Mouse (Mus musculus): ENCODE results near the gene Tgfa. TPM values are rescaled to one million over a fixed set of nuclear protein-coding genes. Genes with fewer than 3 reads are reported as not detected.

Tgfa gene
- not detected for total RNA-seq (2018; cell fraction: chromatin; rRNA removed)
- not detected for total RNA-seq (2018; cell fraction: cytosol; rRNA removed)
- total RNA-seq (2018; cell fraction: nucleus; rRNA removed): not detected
- not detected in 3 replicates for polyA plus RNA-seq (2018)

DNA sequence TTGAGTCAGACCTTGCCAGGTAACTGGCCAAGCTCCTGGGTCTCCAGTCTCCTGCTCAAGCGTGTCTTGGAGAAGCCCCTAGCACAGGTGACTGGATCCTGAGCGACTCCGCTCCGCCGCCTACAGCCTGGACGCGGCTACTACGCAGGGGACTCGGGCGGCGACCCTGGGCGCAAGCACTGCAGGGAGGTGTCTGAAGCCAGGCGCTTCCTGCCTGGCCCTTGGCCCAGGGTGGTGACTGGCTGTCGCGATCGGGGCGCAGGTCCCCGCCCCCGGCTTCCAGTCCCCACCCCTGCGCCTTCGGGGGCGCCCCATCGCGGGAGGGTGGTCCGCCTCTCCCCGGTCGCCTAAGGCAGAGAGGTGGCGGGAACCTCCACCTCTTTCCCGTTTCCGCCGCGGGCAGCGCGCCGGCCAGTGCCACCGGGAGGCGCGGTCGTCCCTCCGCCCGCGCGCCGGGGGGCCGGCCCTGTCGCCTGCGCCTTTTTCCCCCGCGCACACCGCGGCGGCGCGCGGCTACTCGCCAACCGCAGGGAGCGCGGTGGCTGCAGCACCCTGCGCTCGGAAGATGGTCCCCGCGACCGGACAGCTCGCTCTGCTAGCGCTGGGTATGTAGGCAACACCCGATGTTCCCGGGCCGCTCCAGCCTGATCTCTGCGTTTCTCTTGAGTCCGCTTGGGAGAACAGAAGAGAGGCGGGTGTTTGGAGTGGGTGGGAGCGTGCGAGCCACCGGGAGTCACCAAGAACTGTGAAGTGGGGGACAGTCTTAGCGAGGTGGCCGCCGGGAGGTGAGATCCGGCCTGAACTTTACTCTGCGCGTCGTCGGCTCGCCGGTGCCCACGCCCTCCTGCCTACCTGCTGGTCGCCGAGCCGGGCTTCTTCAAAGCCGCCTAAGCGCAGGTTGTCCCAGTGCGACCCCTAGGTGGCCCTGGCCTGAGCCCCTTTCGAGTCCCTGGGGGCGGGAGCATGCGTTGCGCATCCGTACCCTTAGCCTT lies at the start of gene Tgfa:
Gene Tgfa, plus strand, starts transcription at position 283 of the 992 bp plus-strand sequence.
- 1% methylated on average over 55 of the region's 97 CpGs for WGBS (ENCODE audit: missing documents)
- Histone ChIP-seq H3K4me3 (ENCODE audit: inconsistent target) (no peak within 1 kb of the TSS), H3K79me2 (ENCODE audit: inconsistent target) (no peaks in the 10 kb centered on the region), H3K36me3 (ENCODE audit: inconsistent target) (no peaks in the 10 kb centered on the region), H3K27ac (no peak within 1 kb of the TSS)

DNA sequence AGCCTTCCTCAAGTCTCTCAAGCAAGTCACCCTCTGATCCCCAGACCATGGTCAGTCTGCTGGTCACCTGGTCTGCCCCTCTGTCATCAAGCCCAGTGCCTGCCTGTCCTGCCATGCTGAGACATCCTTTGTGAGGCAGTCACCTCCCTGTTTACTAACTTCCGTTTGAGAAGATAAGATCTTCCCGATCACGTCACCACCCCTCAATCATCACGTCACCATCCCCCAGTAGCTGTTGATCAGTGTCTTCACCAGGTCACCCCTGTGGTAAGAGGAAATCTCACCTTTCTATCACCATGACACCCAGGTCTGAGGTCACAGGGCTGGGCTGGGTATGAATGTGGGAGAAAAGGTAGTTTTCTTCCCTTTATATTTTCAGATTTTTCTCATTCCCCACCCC lies 46.5 kb upstream of the Tgfa start:
- Histone ChIP-seq H3K27ac (no peak overlapping the region), H3K4me3 (ENCODE audit: inconsistent target) (no peak overlapping the region), H3K79me2 (ENCODE audit: inconsistent target) (no peaks in the 10 kb centered on the region), H3K36me3 (ENCODE audit: inconsistent target) (no peaks in the 10 kb centered on the region)
- 52% methylated on average over 4 of the region's 4 CpGs for WGBS (ENCODE audit: missing documents)

DNA sequence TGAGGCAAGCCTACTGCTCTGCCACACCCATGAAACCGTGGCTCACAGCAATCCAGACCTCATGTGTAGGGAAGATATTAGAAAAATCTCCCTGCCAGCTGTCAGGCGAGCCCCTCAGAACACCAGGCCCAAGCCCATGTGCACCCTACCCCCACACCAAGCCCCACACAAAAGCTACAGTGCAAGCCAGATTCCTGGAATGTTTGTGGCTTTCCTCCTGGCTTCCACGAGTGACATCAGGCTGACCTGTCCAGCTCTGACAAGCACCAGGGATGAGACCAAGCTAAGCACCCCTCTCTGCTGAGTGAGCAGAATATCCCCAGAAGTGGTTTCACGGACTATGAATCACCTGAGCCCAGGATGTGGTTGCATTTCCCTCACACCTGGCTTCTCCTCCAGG lies 46.0 kb upstream of the Tgfa start:
- no peaks in the 10 kb centered on the region for H3K79me2 ChIP-seq (ENCODE audit: inconsistent target)
- no peak overlapping the region for H3K27ac ChIP-seq
- WGBS (ENCODE audit: missing documents): 65% methylated on average over 4 of the region's 4 CpGs
- no peaks in the 10 kb centered on the region for H3K36me3 ChIP-seq (ENCODE audit: inconsistent target)
- no peak overlapping the region for H3K4me3 ChIP-seq (ENCODE audit: inconsistent target)

DNA sequence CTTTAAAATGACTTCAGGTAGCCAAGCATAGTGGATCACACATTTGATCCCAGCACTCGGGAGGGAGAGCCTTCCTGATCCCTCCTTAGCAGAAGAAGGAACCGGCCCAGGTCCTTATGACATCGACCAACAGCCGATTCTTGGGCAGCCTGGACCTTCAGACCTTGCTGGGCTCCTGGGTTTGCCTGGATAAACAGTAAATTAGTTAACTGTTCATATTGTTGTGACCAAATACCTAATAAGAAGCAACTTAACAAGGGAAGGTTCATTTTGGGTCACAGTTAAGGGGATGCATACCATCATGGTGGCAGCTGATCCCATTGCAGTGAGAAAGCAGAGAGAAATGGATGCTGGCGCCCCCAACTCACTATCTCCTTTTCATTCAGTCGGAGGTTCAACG lies 42.3 kb upstream of the Tgfa start:
- Histone ChIP-seq H3K4me3 (ENCODE audit: inconsistent target) (no peak overlapping the region), H3K27ac (no peak overlapping the region), H3K36me3 (ENCODE audit: inconsistent target) (no peaks in the 10 kb centered on the region), H3K79me2 (ENCODE audit: inconsistent target) (no peaks in the 10 kb centered on the region)
- WGBS (ENCODE audit: missing documents): 83% methylated on average over 7 of the region's 7 CpGs

DNA sequence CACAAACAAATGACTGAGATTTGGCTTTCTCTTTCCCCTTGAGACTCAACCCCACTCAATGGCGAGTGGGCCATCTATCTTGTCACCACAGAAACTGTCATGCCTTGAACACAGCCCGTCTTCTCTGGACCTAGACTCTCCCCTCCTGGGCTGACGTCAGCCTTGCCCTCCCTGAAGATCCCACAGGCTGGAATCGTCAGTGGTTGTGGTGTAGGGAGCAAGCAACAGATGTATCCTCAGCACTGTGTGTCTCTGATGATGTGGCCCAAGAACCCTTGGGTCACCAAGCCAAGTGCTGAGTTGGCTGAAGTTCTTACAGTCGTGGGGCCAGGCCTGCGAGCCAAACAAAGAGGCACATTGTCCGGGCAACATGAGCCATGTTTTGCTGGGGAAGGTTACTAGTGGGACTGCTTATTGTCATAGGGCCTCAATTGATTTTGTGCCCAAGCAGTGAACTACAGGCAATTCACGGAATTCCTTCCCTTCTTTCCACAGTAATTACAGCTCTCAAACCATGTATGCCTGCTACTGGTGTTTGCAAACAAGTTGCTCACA lies 41.5 kb upstream of the Tgfa start:
- H3K79me2 ChIP-seq (ENCODE audit: inconsistent target): no peaks in the 10 kb centered on the region
- 88% methylated on average over 8 of the region's 8 CpGs for WGBS (ENCODE audit: missing documents)
- H3K36me3 ChIP-seq (ENCODE audit: inconsistent target): no peaks in the 10 kb centered on the region
- no peak overlapping the region for H3K4me3 ChIP-seq (ENCODE audit: inconsistent target)
- no peak overlapping the region for H3K27ac ChIP-seq

DNA sequence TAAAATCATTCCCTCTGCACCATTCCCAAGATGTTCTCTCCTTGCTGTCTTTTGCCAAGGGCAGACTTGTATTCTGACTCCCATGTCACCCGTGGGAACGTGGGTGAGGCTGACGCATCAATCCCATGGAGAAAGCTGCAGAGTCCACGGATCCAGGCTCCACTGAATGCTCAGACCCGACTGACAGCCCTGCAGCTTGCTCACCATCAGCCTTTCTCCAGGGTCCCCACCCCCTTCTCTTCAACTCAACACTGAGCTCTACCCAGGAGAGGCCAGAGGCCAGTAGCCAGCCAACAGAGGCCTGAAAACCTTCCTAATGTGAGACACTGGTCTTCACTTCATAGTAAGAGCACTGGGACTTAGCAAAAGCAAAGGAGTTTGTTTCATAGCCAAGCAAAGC lies 41.0 kb upstream of the Tgfa start:
- Histone ChIP-seq H3K36me3 (ENCODE audit: inconsistent target) (no peaks in the 10 kb centered on the region), H3K27ac (no peak overlapping the region), H3K79me2 (ENCODE audit: inconsistent target) (no peaks in the 10 kb centered on the region), H3K4me3 (ENCODE audit: inconsistent target) (no peak overlapping the region)
- WGBS (ENCODE audit: missing documents): 91% methylated on average over 5 of the region's 5 CpGs

DNA sequence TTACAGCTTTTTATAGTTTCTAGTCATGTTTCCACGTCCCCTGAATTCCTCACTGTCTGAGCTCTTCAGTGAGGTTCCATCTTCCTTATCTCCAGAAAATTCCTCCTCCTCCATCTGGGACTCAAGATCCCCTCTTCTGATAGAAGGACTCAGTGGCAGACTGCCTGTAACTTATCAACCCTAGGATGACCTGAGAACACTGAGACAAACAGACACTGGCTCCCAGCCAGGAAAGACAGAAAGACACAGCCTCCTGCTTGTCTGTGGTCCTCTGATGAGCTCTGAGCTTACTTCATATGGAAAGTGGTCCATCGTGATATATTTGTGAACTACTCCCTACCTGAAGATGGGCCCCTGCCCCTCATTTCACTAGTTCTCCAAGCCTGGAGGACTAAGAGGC lies 40.5 kb upstream of the Tgfa start:
- 75% methylated on average over 2 of the region's 2 CpGs for WGBS (ENCODE audit: missing documents)
- H3K27ac ChIP-seq: no peak overlapping the region
- no peaks in the 10 kb centered on the region for H3K79me2 ChIP-seq (ENCODE audit: inconsistent target)
- H3K36me3 ChIP-seq (ENCODE audit: inconsistent target): no peaks in the 10 kb centered on the region
- no peak overlapping the region for H3K4me3 ChIP-seq (ENCODE audit: inconsistent target)

DNA sequence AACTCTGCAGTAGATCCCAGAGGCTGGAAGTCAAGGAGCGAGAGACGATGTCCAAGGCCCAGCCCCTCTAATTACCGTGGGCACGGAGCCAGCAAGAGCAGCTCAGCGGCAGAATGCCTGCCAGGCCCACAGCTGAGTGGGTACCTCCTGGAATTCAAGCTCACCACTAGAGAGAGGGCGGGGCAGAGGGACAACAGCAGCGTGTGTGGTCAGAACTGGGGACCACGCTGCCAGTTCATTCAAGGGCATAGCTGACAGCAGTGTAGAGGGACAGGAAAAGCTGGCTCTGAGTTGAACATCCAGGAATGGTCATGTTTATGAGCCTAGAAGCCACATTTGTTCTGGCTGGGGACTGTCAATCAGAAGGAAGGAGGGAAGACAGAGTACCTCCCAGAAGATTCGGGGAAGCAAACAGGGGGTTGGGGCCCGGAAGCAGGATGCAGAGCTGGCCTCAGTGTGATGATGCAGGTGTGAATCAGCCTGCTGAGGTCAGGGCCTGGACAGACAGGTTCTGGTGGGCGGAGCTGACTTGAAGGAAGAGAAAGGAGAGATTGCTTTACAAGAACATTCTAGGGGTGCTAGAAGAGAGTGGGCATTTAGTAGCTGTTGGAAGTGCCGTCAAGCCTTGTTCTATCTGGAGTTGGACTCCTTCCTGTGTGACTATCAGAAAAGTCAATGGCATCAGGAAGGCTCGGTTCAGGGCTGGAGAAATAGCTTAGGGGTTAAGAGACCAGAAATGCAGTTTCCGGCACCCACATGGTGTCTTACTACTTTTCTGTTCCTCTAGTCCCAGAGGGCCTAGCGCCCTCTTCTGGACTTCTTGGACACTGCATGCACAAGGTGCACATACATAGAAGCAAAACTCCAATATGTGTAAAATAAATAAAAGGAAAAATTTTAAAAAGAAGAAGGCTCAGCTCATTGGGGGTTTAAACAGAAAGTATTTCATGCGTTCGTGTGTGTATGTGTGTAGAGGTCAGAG lies 37.5 kb upstream of the Tgfa start:
- Histone ChIP-seq H3K36me3 (ENCODE audit: inconsistent target) (no peaks in the 10 kb centered on the region), H3K4me3 (ENCODE audit: inconsistent target) (no peak overlapping the region), H3K79me2 (ENCODE audit: inconsistent target) (no peaks in the 10 kb centered on the region), H3K27ac (no peak overlapping the region)
- 78% methylated on average over 17 of the region's 17 CpGs for WGBS (ENCODE audit: missing documents)

DNA sequence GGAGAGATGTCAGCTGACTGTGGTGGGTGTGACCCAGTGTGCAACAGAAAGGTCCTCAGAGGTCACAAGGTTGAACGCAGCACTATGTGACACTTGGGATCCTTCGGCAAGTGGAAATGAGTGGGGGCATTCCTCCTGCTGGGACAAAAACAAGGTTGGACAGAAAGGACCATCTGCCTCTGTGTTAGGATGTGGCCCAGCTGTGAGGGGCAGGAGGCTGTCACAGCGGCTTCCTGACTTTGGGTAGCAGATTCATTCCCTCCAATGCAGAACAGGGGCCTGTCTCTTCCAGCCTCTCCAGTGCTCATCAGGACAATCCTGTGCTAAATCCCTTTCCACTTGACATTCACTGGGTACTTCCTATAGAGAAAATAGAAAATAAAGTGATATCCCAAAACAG lies 34.1 kb upstream of the Tgfa start:
- Histone ChIP-seq H3K27ac (no peak overlapping the region), H3K4me3 (ENCODE audit: inconsistent target) (no peak overlapping the region), H3K79me2 (ENCODE audit: inconsistent target) (no peaks in the 10 kb centered on the region), H3K36me3 (ENCODE audit: inconsistent target) (no peaks in the 10 kb centered on the region)
- 93% methylated on average over 3 of the region's 3 CpGs for WGBS (ENCODE audit: missing documents)

DNA sequence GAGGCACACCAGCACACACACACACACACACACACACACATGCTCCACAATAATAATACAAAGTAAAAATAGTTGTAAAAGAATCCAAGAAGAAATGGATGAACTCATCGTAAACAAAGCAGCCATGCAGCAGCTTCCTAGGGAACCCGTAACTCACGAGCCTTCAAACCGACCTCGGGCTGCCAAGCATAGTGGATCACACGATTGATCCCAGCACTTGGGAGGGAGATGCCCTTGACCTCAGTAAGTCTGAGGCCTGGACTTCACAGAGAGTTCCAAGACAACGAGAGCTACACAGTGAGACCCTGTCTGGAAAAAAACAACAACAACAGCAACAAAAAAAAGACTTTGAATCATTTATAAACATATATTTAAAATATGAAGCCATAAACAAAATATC lies 33.4 kb upstream of the Tgfa start:
- Histone ChIP-seq H3K4me3 (ENCODE audit: inconsistent target) (no peak overlapping the region), H3K36me3 (ENCODE audit: inconsistent target) (no peaks in the 10 kb centered on the region), H3K27ac (no peak overlapping the region), H3K79me2 (ENCODE audit: inconsistent target) (no peaks in the 10 kb centered on the region)
- WGBS (ENCODE audit: missing documents): 67% methylated on average over 7 of the region's 7 CpGs

DNA sequence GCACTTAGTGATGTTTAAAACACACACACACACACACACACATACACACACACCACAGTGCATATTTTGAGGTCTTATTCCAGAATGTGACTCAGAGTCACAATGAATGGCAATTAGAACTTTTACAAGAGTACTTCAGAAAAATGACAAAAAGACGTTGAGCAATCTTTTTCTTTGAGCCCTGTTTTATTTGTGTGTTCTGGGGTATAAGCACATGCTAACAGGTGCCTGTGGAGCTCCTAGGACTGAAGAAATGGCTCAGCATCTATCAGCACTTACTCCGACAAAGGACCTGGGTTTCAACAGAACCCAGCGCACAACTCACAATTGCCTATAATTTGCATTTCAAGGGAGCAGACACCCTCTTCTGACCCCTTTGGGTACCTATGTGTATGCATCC lies 31.0 kb upstream of the Tgfa start:
- WGBS (ENCODE audit: missing documents): 73% methylated on average over 3 of the region's 3 CpGs
- Histone ChIP-seq H3K4me3 (ENCODE audit: inconsistent target) (no peak overlapping the region), H3K79me2 (ENCODE audit: inconsistent target) (no peaks in the 10 kb centered on the region), H3K27ac (no peak overlapping the region), H3K36me3 (ENCODE audit: inconsistent target) (no peaks in the 10 kb centered on the region)

DNA sequence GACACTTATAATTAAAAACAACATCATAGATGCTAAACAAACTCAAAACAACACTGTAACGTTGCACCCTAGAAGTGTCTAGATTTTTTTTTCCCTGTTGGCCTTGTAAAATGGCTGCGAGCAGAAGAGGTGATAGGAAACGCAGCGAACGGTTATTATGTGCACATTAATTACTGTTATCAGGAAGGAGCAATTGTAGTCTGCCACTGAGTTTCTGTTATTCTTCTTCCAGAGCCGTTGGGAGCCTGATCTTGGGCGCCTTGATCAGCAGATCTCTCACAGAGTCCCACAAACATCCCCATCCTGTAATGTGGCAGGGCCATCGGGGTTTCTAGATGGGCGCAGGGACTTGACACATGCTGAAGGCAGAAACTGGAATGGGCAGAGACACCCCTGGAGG lies 28.6 kb upstream of the Tgfa start:
- no peak overlapping the region for H3K27ac ChIP-seq
- no peaks in the 10 kb centered on the region for H3K36me3 ChIP-seq (ENCODE audit: inconsistent target)
- 88% methylated on average over 9 of the region's 9 CpGs for WGBS (ENCODE audit: missing documents)

DNA sequence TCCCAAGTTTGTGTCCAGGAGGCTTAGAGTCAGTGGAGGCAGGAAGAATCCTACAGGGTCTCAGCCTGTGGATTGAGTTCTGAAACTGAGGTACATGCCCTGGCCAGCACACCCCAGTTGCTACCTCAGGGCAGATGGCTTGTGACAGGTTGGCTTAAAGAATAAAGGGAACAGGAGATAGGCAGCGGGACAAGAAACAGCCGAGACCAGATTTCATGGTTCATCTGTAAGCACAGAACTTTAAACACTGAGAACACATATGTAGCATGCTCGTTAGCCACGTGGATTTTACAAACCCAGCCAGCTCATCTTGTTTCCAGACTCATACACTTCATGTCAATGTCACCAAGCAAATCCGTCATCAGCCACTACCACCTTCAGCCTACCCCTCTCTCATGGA lies 27.2 kb upstream of the Tgfa start:
- Histone ChIP-seq H3K79me2 (ENCODE audit: inconsistent target) (no peaks in the 10 kb centered on the region), H3K36me3 (ENCODE audit: inconsistent target) (no peaks in the 10 kb centered on the region), H3K4me3 (ENCODE audit: inconsistent target) (no peak overlapping the region), H3K27ac (no peak overlapping the region)
- WGBS (ENCODE audit: missing documents): 86% methylated on average over 5 of the region's 5 CpGs

More for the DNA sequence above, 28.6 kb upstream of the Tgfa start:
- Histone ChIP-seq H3K4me3 (ENCODE audit: inconsistent target) (no peak overlapping the region), H3K79me2 (ENCODE audit: inconsistent target) (no peaks in the 10 kb centered on the region)

DNA sequence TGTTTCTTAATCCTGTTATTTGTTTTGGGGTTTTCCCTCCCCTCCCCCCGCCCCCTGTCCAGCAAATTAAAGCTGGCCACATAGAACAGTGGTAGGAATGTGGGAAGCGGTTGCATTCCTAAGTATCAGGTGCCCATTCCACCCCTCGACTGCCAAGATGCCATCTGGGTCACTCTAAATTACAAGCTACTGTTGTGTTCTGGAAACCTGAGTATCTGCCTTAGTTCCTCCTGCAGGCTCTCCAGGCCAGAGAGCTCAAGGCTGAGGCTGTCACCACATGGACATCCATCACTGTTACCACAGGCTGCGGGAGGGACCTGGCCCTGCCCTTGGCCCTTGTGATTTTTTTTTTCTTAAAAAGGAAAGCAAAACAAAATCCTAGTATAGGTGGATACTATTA lies 25.9 kb upstream of the Tgfa start:
- WGBS (ENCODE audit: missing documents): 50% methylated on average over 4 of the region's 4 CpGs
- Histone ChIP-seq H3K79me2 (ENCODE audit: inconsistent target) (no peaks in the 10 kb centered on the region), H3K36me3 (ENCODE audit: inconsistent target) (no peaks in the 10 kb centered on the region), H3K4me3 (ENCODE audit: inconsistent target) (no peak overlapping the region), H3K27ac (no peak overlapping the region)
